Mouse (Mus musculus) cerebellum, adult 2 months (tissue): ENCODE data around the gene Tcf23.

Source experiments
- CTCF ChIP-seq: fragments of 200-500 bp; IDR thresholded peaks from 2 replicates; pipeline ENCODE4 v1.5.1; 2011; ENCODE audit warnings: low read depth, mild to moderate bottlenecking, control low read depth, low read length, moderate library complexity, borderline replicate concordance; ENCODE audit not compliant: insufficient read depth
- POLR2A ChIP-seq: fragments of 200-500 bp; IDR thresholded peaks from 2 replicates; pipeline ENCODE4 v1.6.1; 2011; ENCODE audit warnings: low read length, control low read depth, borderline replicate concordance; ENCODE audit not compliant: insufficient read depth

DNA sequence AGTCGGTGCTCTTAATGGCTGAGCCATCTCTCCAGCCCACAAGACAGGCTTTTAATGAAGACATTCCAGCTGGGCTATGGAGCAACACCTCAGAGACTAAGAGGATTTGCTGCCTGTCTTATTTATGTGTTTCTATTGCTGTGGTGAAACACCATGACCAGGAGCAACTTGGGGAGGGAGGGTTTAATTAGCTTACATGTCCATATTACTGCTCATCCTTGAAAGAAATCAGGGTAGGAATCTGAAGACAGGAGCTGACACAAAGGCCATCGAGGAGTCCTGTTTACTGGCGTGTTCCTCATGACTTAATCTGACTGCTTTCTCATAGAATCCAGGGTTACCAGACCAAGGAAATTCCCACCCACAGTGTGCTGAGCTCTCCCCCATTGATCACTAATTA is 4.5 kb upstream of the Tcf23 start:
- TF ChIP-seq CTCF (no peak), POLR2A (no peak)
